Mouse (Mus musculus): ENCODE results near the gene Igf2r. TPM values are rescaled to one million over a fixed set of nuclear protein-coding genes. Genes with fewer than 3 reads are reported as not detected.

Gene Igf2r
- total RNA-seq (2021) = 10 to 100 TPM; 26.9 to 27.0 TPM
- long read RNA-seq, experiment 1, full-length matches to known transcripts = 1 of 4 reads
- long read RNA-seq, experiment 1, partial matches to known transcripts = 1 of 4 reads
- long read RNA-seq, experiment 1, other reads (novel, unspliced or antisense) = 2 of 4 reads
- long read RNA-seq, experiment 2, full-length matches to known transcripts = 2 of 13 reads
- long read RNA-seq, experiment 2, partial matches to known transcripts = 10 of 13 reads
- long read RNA-seq, experiment 2, other reads (novel, unspliced or antisense) = 1 of 13 reads

DNA sequence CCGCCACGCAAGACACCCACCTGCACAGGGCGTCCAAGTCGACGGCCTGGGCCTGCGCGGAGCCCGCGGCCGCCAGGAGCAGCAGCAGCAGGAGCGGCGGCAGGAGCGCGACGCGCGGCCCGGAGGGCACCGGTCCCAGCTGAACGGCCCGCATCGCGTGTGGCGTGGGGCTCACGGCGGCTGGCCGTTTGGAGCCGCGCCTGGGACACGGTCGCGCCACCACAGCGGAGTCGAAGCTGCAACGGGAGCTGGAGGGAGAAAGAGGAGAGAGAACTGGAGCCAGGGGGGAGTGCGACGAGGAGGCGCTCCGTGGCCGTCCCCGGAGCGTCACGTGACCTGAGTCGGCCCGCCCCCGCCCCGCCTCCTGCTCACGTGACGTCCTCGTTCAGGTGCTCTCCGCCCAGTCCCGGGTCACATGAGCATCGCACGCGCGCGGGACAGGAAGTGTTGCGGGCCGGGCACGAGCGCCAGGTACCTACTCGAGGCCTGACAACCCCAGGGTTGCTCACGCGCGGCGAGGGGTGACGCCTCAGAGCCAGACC, at the start of gene Igf2r:
Gene Igf2r, minus strand, starts transcription at position 285 of the 542 bp plus-strand sequence.
- peak; percentile 80 to 85 for DNase-seq (ENCODE audit: low spot score in 2 of 2)

DNA sequence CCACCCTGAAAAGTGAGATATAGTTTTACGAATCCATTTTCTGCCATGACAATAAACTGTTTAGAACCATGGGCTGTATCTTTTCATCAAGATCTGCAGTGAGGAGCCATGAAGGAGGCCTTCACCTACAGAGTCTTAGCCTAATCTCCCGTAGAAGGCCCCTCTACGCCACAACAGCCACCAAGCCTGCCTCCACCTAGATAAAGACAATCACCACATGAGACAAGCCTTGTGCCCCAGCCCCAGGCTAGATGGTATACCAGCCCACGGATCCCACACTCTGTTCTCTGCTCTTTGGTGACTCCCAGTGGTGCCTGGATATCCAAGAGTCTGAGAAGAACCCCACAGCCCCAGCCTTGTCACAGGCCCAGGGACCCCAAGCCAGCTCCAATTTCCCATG, 46.4 kb upstream of the Igf2r start:
- DNase-seq (ENCODE audit: low spot score in 2 of 2) = no peak

- DNase-seq (ENCODE audit: low spot score in 2 of 2) = no peak
Measured at GRCm38 (mm10) chr17:12814502-12814901, 45.0 kb upstream of the Igf2r start.

GRCm38 (mm10) chr17:12810973-12811303, 41.5 kb upstream of the Igf2r start:
- no peak for DNase-seq (ENCODE audit: low spot score in 2 of 2)

DNA sequence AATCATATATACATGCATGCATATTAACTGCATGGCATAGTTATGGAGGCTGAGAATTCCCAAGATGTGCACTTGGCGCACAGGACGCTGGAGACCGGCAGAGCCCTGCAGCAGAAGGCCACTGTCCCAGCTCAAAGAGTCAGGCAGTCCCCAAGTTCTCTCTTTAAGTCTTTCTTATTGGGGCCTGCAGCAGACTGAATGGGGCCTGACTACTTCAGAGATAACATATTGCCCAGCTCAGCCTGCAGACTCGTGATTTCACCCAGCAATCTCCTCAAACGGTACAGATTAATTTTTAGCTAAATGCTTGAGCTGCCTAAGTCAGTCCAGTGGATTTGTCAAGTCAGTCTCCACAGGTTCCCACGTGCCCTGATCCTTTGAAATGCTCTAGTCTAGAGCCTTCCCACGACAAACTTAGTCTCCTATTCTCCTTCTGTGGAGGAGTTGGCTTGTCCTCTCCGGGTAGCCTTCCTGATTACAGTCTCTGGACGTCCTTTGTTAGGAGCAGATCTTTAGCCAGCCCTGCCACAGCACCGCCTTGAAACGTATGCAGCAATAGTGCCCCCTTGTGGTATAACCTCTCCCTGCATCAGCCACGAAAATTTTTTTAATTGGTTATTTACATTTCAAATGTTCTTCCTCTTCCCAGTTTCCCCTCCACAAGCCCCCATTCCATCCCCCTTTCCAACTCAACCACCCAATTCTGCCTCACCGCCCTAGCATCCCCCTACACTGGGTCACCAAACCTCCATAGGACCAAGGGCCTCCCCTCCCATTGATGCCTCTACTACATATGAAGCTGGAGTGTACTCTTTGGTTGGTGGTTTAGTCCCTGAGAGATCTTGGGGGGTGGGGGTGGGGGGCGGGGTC, 40.9 kb upstream of the Igf2r start:
- peak; percentile 60 to 71 for DNase-seq (ENCODE audit: low spot score in 2 of 2)

DNA sequence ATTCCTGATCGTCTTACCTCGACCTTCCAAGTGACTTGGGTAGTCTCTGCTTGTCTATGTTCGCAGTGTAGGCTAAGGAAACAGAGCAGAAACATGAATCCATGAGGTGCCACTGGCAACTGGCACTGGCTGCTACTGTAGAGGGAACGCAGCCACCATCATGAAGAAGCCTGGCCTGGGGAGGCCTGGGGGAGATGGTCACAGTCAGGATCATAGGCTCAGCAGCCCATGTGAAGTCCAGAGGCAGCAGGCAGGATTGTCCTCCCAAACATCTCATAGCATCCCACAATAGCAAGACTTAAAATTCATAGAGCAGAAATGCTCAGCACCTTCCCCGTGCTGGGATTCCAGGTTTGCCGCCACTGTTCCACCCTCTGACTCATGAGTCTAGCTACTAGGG, 39.4 kb upstream of the Igf2r start:
- DNase-seq (ENCODE audit: low spot score in 2 of 2) = no peak

- no peak for DNase-seq (ENCODE audit: low spot score in 2 of 2)
Measured at GRCm38 (mm10) chr17:12804584-12805445, 35.4 kb upstream of the Igf2r start.

DNA sequence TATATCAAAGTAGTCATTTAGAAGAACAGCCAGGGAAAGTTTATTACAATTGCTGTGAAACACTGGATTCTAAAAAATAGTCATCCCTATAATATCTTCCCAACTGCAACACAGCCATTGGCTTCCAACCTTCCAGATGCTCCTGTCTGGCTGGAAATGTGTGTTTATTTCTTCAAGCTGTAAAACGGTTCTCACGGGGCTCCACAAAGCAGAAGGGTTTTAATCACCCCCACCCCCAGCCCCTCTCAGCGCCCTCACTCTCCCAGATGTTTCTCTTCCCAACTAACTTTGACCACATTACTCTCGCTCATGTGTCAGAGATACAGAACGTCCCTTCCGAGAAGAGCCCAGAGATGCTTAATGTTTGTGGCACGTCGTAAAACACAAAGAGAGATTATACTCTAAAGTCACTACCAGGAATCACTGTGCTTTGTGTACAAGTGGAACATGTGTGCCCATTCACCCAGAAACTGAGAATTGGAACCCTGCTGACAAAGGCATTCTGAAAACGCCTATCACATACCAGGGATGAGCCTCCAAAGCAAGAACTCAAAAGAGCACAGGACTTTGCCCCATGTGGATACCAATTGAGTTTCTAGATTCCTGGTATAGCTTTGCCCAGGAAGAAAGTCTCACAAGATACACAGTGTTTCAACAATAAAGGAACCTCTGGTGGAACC, 32.5 kb upstream of the Igf2r start:
- DNase-seq (ENCODE audit: low spot score in 2 of 2) = no peak

DNA sequence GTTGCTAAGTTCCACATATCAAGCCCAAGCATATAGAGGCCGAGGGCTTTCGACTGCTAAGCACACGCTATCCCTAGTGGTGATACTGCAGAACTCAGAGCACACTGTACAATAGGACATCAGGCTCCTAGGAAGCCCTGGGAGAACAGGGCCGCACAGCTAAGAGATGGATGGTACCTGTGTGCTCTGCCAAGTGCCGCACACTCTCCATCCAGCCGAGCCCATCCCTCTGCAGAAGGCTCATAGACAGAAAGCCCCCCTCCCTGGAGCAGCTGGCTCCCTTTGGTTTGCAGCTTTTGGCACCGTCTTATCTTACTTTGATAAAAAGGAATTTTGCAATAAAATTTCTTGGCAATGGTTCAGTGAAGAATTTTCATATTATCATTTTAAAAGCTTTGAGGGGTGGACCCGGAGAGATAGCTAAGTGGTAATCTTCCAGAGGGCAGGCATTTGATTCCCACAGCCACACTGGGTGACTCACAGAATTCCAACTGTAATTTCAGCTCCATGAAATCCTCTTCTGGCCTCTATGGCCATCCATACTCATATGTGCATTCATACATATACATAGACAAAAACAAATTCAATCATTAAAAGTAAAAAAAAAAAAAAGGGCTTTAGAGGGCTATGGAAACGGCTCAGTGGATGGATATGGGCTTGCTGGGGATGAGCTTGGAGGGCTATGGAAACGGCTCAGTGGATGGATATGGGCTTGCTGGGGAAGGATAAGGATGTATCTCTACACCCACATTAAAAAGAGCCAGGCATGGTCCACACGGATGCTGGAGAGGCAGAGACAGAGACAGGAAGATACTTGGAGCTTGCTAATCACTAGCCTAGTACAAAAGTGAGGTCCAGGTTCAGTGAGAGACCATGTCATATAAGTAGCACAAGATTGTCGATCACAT, 30.2 kb upstream of the Igf2r start:
- DNase-seq (ENCODE audit: low spot score in 2 of 2) = no peak

GRCm38 (mm10) chr17:12798571-12798970, 29.1 kb upstream of the Igf2r start:
- DNase-seq (ENCODE audit: low spot score in 2 of 2) = no peak

DNA sequence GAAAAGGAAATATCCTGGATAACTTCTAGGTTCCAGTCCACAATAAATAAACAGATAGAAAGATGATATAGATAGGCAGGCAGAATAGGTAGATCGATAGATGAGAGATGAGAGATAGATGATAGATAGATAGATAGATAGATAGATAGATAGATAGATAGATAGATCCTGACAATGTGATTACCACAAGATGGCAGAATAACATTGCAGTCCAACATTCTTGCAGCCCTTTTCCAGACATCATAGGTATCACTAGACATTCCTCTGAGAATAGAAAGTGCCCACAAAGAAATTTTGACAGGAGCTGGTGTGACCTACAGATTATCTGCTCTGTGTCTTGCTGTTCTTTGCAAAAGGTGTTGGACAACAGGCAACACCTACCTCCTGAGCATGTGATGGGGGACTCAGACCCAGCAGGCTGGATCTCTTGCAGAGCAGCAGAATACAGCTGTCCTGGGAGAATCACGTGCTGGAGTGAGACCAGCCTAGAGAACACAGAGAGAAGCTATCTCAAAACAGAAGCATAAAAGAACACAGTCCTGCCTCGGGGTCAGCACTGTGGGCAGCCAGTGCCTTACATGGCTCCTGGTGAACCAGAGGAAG, 28.1 kb upstream of the Igf2r start:
- no peak for DNase-seq (ENCODE audit: low spot score in 2 of 2)

- no peak for DNase-seq (ENCODE audit: low spot score in 2 of 2)
Measured at GRCm38 (mm10) chr17:12796633-12797032, 27.2 kb upstream of the Igf2r start.

DNA sequence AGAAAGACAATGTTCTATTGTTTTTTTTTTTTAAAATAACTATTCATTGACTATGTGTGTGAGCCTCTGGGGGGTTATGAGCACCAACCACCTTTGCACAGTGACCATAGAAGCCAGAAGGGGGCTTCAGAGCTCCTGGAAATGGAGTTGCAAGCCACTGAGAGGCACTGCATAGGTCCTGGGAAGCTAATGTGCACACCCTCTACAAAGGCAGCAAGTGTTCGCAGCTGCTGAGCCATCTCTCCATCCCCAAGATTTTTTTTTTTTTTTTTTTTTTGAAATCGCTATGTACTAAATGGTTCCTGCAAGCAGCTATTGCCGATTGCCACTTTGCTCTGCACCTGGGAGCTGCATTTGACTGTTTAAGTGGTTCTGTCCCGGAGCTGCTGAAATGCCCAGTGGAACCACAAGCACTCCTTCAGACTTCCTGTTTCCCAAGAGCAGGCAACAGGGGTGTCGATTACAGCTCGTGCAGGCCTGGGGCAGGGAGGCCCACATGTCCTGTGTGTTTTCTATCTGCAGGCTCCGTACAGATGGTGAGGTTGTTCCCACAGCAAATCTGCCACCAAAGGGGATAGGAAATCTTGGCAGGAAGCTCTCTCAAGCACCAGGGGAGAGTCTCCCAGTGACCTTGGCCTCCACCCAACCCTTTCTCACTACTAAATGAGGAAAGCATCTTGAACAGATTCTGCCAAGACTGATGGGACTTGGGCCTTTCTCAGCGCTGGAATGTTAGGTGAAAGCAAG, 24.4 kb upstream of the Igf2r start:
- no peak for DNase-seq (ENCODE audit: low spot score in 2 of 2)

- no peak for DNase-seq (ENCODE audit: low spot score in 2 of 2)
Measured at GRCm38 (mm10) chr17:12792422-12793206, 23.1 kb upstream of the Igf2r start.

DNA sequence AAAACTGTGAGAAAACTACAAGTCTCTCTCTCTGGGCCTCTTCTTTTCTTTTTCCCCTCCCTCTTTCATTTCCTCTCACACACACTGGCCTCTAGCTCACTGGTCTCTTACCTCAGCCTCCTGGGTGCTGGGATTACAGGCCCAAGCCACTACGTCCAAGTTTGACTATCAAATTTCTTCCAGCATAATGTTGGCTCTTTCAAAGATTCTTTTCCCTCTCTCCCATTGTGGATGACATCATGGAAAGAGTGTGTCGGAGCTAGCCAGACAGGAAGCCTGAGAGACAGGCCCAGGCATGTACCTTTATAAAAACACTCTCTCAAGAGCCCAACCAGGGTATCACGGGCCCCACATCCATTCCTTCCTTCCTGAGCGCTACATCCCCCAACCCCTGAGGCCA, 22.0 kb upstream of the Igf2r start:
- no peak for DNase-seq (ENCODE audit: low spot score in 2 of 2)

GRCm38 (mm10) chr17:12791079-12791406, 21.6 kb upstream of the Igf2r start:
- no peak for DNase-seq (ENCODE audit: low spot score in 2 of 2)

DNA sequence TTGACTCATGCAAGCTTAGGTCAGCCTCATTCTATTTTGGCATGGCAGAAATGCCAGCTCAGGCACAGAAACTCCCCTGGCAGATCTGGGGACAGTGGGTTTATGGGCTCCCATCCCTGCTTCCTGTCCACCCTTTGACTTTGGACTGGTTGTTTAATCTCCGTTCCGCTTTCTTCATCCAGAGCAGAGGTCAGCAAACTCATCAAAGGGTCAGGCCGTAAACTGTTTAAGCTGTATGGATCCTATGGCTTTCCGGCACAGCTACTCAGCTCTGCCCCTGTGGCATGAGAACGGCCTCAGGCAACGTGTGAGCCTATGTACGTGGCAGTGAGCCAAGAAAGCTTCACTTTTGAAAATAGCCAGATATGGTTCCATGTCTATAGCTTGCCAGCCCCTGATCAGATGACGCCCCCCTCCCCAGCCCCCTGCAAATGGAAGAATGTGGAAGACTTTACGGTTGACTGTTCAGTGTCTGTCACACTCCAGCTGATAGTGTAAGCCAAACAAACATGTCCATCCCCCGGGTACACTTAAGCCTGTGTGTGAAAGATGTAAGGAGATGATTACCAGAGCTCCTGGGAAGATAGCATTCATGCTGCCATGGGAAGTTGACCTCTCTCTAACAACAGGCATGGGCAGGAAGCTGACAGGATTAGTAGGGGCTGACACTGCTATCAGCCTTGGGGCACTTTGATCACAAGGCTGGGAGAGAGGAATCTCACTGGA, 21.1 kb upstream of the Igf2r start:
- no peak for DNase-seq (ENCODE audit: low spot score in 2 of 2)
